Mouse (Mus musculus) forebrain, embryonic 15.5 days (tissue): Measurements from ENCODE around the gene Phox2a. TPM values are rescaled to one million over a fixed set of nuclear protein-coding genes. Genes with fewer than 3 reads are reported as not detected.

Experiments used
- ATAC-seq: fragments of 200-750 bp; cut with Nextera tagmentation; replicated peaks from 2 replicates; pipeline ENCODE4 v1.8.0; 2017; ENCODE audit warnings: mild to moderate bottlenecking, moderate TSS enrichment, moderate library complexity
- H3K27ac ChIP-seq: fragments of 300-500 bp; sonication (generic); replicated peaks from 2 replicates; pipeline ENCODE4 v1.5.1; 2015; ENCODE audit warnings: mild to moderate bottlenecking, inconsistent platforms
- H3K27me3 ChIP-seq: fragments of 300-500 bp; sonication (generic); 2 replicates; pipeline ENCODE4 v1.6.1; 2015; ENCODE audit warnings: inconsistent platforms
- H3K36me3 ChIP-seq: fragments of 300-500 bp; sonication (generic); 2 replicates; pipeline ENCODE4 v1.6.1; 2015; ENCODE audit warnings: mild to moderate bottlenecking, inconsistent platforms
- H3K4me1 ChIP-seq: fragments of 300-500 bp; sonication (generic); 2 replicates; pipeline ENCODE4 v1.6.1; 2015; ENCODE audit warnings: inconsistent platforms
- H3K4me2 ChIP-seq: fragments of 300-500 bp; sonication (generic); replicated peaks from 2 replicates; pipeline ENCODE4 v1.6.1; 2015; ENCODE audit warnings: mild to moderate bottlenecking, inconsistent platforms
- H3K4me3 ChIP-seq: fragments of 300-500 bp; sonication (generic); 2 replicates; pipeline ENCODE4 v1.5.1; 2015; ENCODE audit warnings: mild to moderate bottlenecking, inconsistent platforms
- H3K9ac ChIP-seq: fragments of 300-500 bp; sonication (generic); replicated peaks from 2 replicates; pipeline ENCODE4 v1.6.1; 2015; ENCODE audit warnings: mild to moderate bottlenecking, inconsistent platforms
- H3K9me3 ChIP-seq: fragments of 300-500 bp; sonication (generic); 2 replicates; pipeline ENCODE4 v1.6.1; 2016; ENCODE audit warnings: inconsistent platforms
- WGBS: fragments of 180-500 bp; shearing (Covaris S2); methylation state at CpG from one replicate; pipeline ENCODE4 v1.1.7; 2015; ENCODE audit warnings: mixed read lengths; 5-methylcytosine and 5-hydroxymethylcytosine counted together
- polyA plus RNA-seq: library from polyadenylated mRNA; unstranded; fragments of >200 nt; fragmentation: Nextera tagmentation; extraction: Ambion mirVana; gene quantifications from 2 replicates; pipeline ENCODE4 v1.2.1, GENCODE M21; 2015

The Phox2a gene
- polyA plus RNA-seq, 1 experiment from 2014 or later, result not detected

- Histone ChIP-seq H3K36me3 (no peaks in the 10 kb centered on the region), H3K4me3 (no peak within 1 kb of the TSS), H3K27me3 (no peaks in the 10 kb centered on the region), H3K9me3 (no peaks in the 10 kb centered on the region), H3K4me1 (no peaks in the 10 kb centered on the region), H3K9ac (no peak within 1 kb of the TSS), H3K27ac (no peak within 1 kb of the TSS), H3K4me2 (no peak within 1 kb of the TSS)
- 81% methylated on average over 2 of the region's 2 CpGs for WGBS
- no peak for ATAC-seq
These were observed 52.5 kb downstream of the Phox2a start, which contains the start of gene Folr1 for GRCm38 (mm10) chr7:101870629-101871028. Folr1 (minus strand) TSS chr7:101870788.

GRCm38 (mm10) chr7:101871296-101871695 is 53.2 kb downstream of the Phox2a start:
- Histone ChIP-seq H3K27me3 (no peaks in the 10 kb centered on the region), H3K9me3 (no peaks in the 10 kb centered on the region), H3K4me2 (no peak overlapping the region), H3K27ac (no peak overlapping the region), H3K4me3 (no peak overlapping the region), H3K4me1 (no peaks in the 10 kb centered on the region), H3K36me3 (no peaks in the 10 kb centered on the region), H3K9ac (no peak overlapping the region)
- WGBS, result 96% methylated on average over 3 of the region's 3 CpGs
- no peak for ATAC-seq

Other genes with a start within 250 kb of the Phox2a start
- gene Art2b, start 232.7 kb upstream of the Phox2a start, polyA plus RNA-seq, result not detected in 2 replicates
- gene Clpb, start 154.7 kb upstream of the Phox2a start, polyA plus RNA-seq, result 41.8 and 48.0 TPM in 2 replicates
- 18.0 and 22.3 TPM in 2 replicates for gene Inppl1, start 19.9 kb downstream of the Phox2a start, polyA plus RNA-seq
- 1.2 and 1.6 TPM in 2 replicates for gene Folr2, start 38.9 kb downstream of the Phox2a start, polyA plus RNA-seq
- gene Anapc15, start 45.4 kb downstream of the Phox2a start, polyA plus RNA-seq, result 71.1 and 74.3 TPM in 2 replicates
- 18.9 and 30.4 TPM in 2 replicates for gene Folr1, start 52.5 kb downstream of the Phox2a start, polyA plus RNA-seq
- gene Lamtor1, start 87.6 kb downstream of the Phox2a start, polyA plus RNA-seq, result 165 and 167 TPM in 2 replicates
- 0.24 and 0.47 TPM in 2 replicates for gene Tomt, start 88.0 kb downstream of the Phox2a start, polyA plus RNA-seq
- gene Lrrc51, start 115.6 kb downstream of the Phox2a start, polyA plus RNA-seq, result 9.5 and 12.7 TPM in 2 replicates
- gene Numa1, start 115.8 kb downstream of the Phox2a start, polyA plus RNA-seq, result 63.3 and 65.1 TPM in 2 replicates
- gene Il18bp, start 200.4 kb downstream of the Phox2a start, polyA plus RNA-seq, result 3.4 and 4.4 TPM in 2 replicates
- gene Rnf121, start 247.2 kb downstream of the Phox2a start, polyA plus RNA-seq, result 32.1 and 33.0 TPM in 2 replicates
- 40.3 TPM in 2 replicates for gene Xndc1, start 247.2 kb downstream of the Phox2a start, polyA plus RNA-seq
- gene Xntrpc, start 247.4 kb downstream of the Phox2a start, polyA plus RNA-seq, result 1.5 and 1.9 TPM in 2 replicates